ENCODE assay signal across 9 mouse cellular contexts in the genomic region with DNA sequence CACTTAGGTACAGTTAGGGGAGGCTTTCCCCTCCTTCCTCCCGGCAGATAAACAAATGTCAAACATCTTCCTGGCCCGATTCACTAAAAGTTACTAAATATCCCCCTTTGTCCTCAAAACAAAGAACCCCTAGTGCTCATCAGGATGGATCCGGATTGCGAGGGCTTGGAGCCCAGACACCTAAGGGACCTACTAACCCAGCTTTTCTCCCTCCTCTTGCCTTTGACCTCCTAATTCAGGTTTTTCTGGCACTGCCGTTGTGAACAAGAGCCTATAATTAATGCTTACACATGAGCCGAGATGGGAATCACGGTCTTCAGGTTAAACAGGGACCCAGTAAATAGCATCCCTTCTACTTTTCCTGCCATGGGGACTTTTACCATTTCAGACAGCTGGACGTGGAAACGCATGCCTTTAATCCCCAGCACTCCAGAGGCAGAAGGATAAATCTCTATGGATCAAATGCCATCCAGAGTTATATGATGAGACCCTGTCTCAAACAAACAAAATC. TPM values are rescaled to one million over a fixed set of nuclear protein-coding genes. Genes with fewer than 3 reads are reported as not detected.
A peak's percentile ranks its signal among the peaks of the same experiment; 100 is the strongest.
DNase-seq lines count a peak whose midpoint lies in the region; ATAC-seq and TF ChIP-seq lines count a peak whose summit lies in the region.
"Had no signal": no experiment of that assay in that cellular context is flagged by ENCODE, and none has a peak within 500 bp of the region (broad histone marks: within the 10 kb centered on the region; RNA-seq: fewer than 3 reads in every experiment).

No protein-coding gene starts in this region.

- H3K4me1 ChIP-seq in testis, adult 2 months (ENCODE audit: control insufficient read depth, insufficient read depth, low read length), result peaks cover 31% of the 10 kb centered on the region
- H3K4me1 ChIP-seq in limb, embryonic 13.5 days, result peaks cover 53% of the 10 kb centered on the region

- TF ChIP-seq CTCF in testis, adult 2 months (IDR thresholded peaks at IDR 0.05; ENCODE audit: control insufficient read depth, insufficient read depth, insufficient replicate concordance, low read depth, low read length), result no peak

- H3K4me2 ChIP-seq in limb, embryonic 13.5 days (replicated peaks), result peak overlapping the region; percentile 75; the same call in 1 of the 2 replicates

- no peaks in the 10 kb centered on the region for H3K36me3 ChIP-seq in testis, adult 2 months (ENCODE audit: control insufficient read depth, insufficient read depth, low read length)
- no peaks in the 10 kb centered on the region for H3K36me3 ChIP-seq in limb, embryonic 13.5 days

- H3K9ac ChIP-seq in limb, embryonic 13.5 days, result no peak overlapping the region

- no peaks in the 10 kb centered on the region for H3K27me3 ChIP-seq in testis, adult 2 months (ENCODE audit: control insufficient read depth, insufficient read depth, low read length)
- no peaks in the 10 kb centered on the region for H3K27me3 ChIP-seq in limb, embryonic 13.5 days

- peak overlapping the region; percentile 85 for H3K27ac ChIP-seq in testis, adult 2 months (ENCODE audit: control insufficient read depth, insufficient read depth, low read depth, low read length)
- H3K27ac ChIP-seq in limb, embryonic 13.5 days, result peak overlapping the region; percentile 48; the same call in 1 of the 2 replicates

- no peak overlapping the region for H3K4me3 ChIP-seq in testis, adult 2 months (ENCODE audit: control insufficient read depth, low read depth, low read length)
- no peak overlapping the region for H3K4me3 ChIP-seq in limb, embryonic 13.5 days

- 32% methylated on average over 9 of the region's 9 CpGs for WGBS in limb, embryonic 13.5 days

- no peak for TF ChIP-seq POLR2A in testis, adult 2 months (IDR thresholded peaks at IDR 0.05; ENCODE audit: control insufficient read depth, low read depth, low read length)

- ATAC-seq in limb, embryonic 13.5 days (ENCODE audit: low FRiP score, low read depth), result no peak

- peak; percentile 13 for DNase-seq in cerebellum, adult 9-11 months
- no peak for DNase-seq in cerebellum, adult 9-10 months
- DNase-seq in testis, postnatal 14 days (ENCODE audit: low spot score), result no peak
- no peak for DNase-seq in ovary, adult 18-20 months (ENCODE audit: low spot score)
- DNase-seq in layer of hippocampus, adult 9-11 months, result no peak
- no peak for DNase-seq in kidney, adult 8-10 months
- DNase-seq: adrenal gland, adult 8-10 months had no signal

- H3K9me3 ChIP-seq in limb, embryonic 13.5 days, result no peaks in the 10 kb centered on the region

RNA-seq across cellular contexts. Expression of a gene that starts 38.1 kb away (rescaled TPM):
- 77.2 and 93.1 TPM in 2 replicates for polyA plus RNA-seq in testis, adult 2 months (2012; rRNA removed)
- polyA plus RNA-seq in limb, embryonic 13.5 days (2015; fragmentation: Nextera tagmentation; extraction: Ambion mirVana), result 1,398 and 1,426 TPM in 2 replicates

RNA-seq across cellular contexts. Expression of a gene that starts 38.1 kb away (rescaled TPM):
- polyA plus RNA-seq in testis, adult 2 months (2012; rRNA removed), result 223 and 227 TPM in 2 replicates
- 143 and 149 TPM in 2 replicates for polyA plus RNA-seq in limb, embryonic 13.5 days (2015; fragmentation: Nextera tagmentation; extraction: Ambion mirVana)

RNA-seq across cellular contexts. Expression of a gene that starts 38.2 kb away (rescaled TPM):
- polyA plus RNA-seq in testis, adult 2 months (2012; rRNA removed), result 2.3 and 2.4 TPM in 2 replicates
- not detected in 2 replicates for polyA plus RNA-seq in limb, embryonic 13.5 days (2015; fragmentation: Nextera tagmentation; extraction: Ambion mirVana)

RNA-seq across cellular contexts. Expression of a gene that starts 57.2 kb away (rescaled TPM):
- 124 and 148 TPM in 2 replicates for polyA plus RNA-seq in testis, adult 2 months (2012; rRNA removed)
- polyA plus RNA-seq in limb, embryonic 13.5 days (2015; fragmentation: Nextera tagmentation; extraction: Ambion mirVana), result 1,632 and 1,683 TPM in 2 replicates

Comparison
In these comparisons a context has a peak if more than half of its experiments do, and no peak if none do; other contexts are left out.
1. RNA of a gene that starts 38.1 kb away (polyA plus RNA-seq): 1,398 to 1,426 TPM in limb, embryonic 13.5 days; 77.2 to 93.1 TPM in testis, adult 2 months; every median in the first group is over 10 times any median in the second.